Mouse (Mus musculus) bone marrow macrophage, adult 2 months (primary cell): Measurements from ENCODE around the gene Mpo. TPM values are rescaled to one million over a fixed set of nuclear protein-coding genes. Genes with fewer than 3 reads are reported as not detected.

Experiments
- H3K27ac ChIP-seq: 2 replicates; pipeline ENCODE4 v1.5.1; 2012; ENCODE audit warnings: low read depth, low read length; ENCODE audit not compliant: insufficient read depth
- H3K4me1 ChIP-seq: 2 replicates; pipeline ENCODE4 v1.6.1; 2012; ENCODE audit warnings: low read length; ENCODE audit not compliant: control insufficient read depth, insufficient read depth
- H3K4me3 ChIP-seq: 2 replicates; pipeline ENCODE4 v1.5.1; 2012; ENCODE audit warnings: mild to moderate bottlenecking, low read length, moderate library complexity; ENCODE audit not compliant: insufficient read depth
- CTCF ChIP-seq: IDR thresholded peaks from 2 replicates; pipeline ENCODE4 v1.5.1; 2012; ENCODE audit warnings: low read depth, mild to moderate bottlenecking, low read length, moderate library complexity
- POLR2A ChIP-seq: IDR thresholded peaks from 2 replicates; pipeline ENCODE4 v1.6.1; 2012; ENCODE audit warnings: mild to moderate bottlenecking, low read depth, low read length, borderline replicate concordance
- polyA plus RNA-seq: library from polyadenylated mRNA; stranded (reverse); fragments of >200 nt; gene quantifications from 2 replicates; pipeline ENCODE4 v1.2.4, GENCODE M21; 2012; ENCODE audit not compliant: missing spikeins, insufficient read depth, insufficient read length

Mpo gene
- polyA plus RNA-seq, 1 experiment: 1.1 TPM

- Histone ChIP-seq H3K4me1 (peaks cover 6% of the 10 kb centered on the region), H3K27ac (no peak overlapping the region), H3K4me3 (no peak overlapping the region)
- no peak for TF ChIP-seq CTCF
These were observed 30.5 kb upstream of the Mpo start for GRCm38 (mm10) chr11:87762702-87763385.

GRCm38 (mm10) chr11:87763511-87763987, 29.8 kb upstream of the Mpo start:
- H3K4me1 ChIP-seq: peaks cover under 1% of the 10 kb centered on the region
- TF ChIP-seq POLR2A (no peak), CTCF (no peak)
- H3K4me3 ChIP-seq: no peak overlapping the region

GRCm38 (mm10) chr11:87763988-87764876, 29.1 kb upstream of the Mpo start:
- no peaks in the 10 kb centered on the region for H3K4me1 ChIP-seq
- H3K27ac ChIP-seq: no peak overlapping the region
- TF ChIP-seq POLR2A (no peak), CTCF (no peak)
- no peak overlapping the region for H3K4me3 ChIP-seq

More at GRCm38 (mm10) chr11:87763511-87763987, 29.8 kb upstream of the Mpo start:
- no peak overlapping the region for H3K27ac ChIP-seq

- TF ChIP-seq CTCF: no peak
- TF ChIP-seq POLR2A: no peak
- H3K27ac ChIP-seq: no peak overlapping the region
These were observed 24.6 kb upstream of the Mpo start for GRCm38 (mm10) chr11:87768745-87769144.

GRCm38 (mm10) chr11:87770989-87771388, 22.4 kb upstream of the Mpo start:
- Histone ChIP-seq H3K4me1 (no peaks in the 10 kb centered on the region), H3K4me3 (no peak overlapping the region), H3K27ac (no peak overlapping the region)
- TF ChIP-seq CTCF (peak; percentile 93), POLR2A (no peak)

More at GRCm38 (mm10) chr11:87768745-87769144, 24.6 kb upstream of the Mpo start:
- H3K4me1 ChIP-seq: no peaks in the 10 kb centered on the region
- H3K4me3 ChIP-seq: no peak overlapping the region

GRCm38 (mm10) chr11:87772354-87772753, 21.0 kb upstream of the Mpo start:
- Histone ChIP-seq H3K4me1 (no peaks in the 10 kb centered on the region), H3K27ac (no peak overlapping the region), H3K4me3 (no peak overlapping the region)
- TF ChIP-seq POLR2A (no peak), CTCF (no peak)

- Histone ChIP-seq H3K27ac (no peak overlapping the region), H3K4me1 (0 out of 2 replicates have a peak, but pooled peaks cover 2% of the 10 kb centered on the region), H3K4me3 (no peak overlapping the region)
- TF ChIP-seq POLR2A (no peak), CTCF (no peak)
These were observed 15.1 kb upstream of the Mpo start for GRCm38 (mm10) chr11:87778100-87778765.

- H3K4me3 ChIP-seq: no peak overlapping the region
- H3K27ac ChIP-seq: no peak overlapping the region
- H3K4me1 ChIP-seq: 0 out of 2 replicates have a peak, but pooled peaks cover 2% of the 10 kb centered on the region
- TF ChIP-seq CTCF (no peak), POLR2A (no peak)
These were observed 14.5 kb upstream of the Mpo start for GRCm38 (mm10) chr11:87778915-87779314.

- 0 out of 2 replicates have a peak, but pooled peaks cover 2% of the 10 kb centered on the region for H3K4me1 ChIP-seq
- H3K4me3 ChIP-seq: no peak overlapping the region
- TF ChIP-seq CTCF: no peak
- no peak overlapping the region for H3K27ac ChIP-seq
These were observed 14.0 kb upstream of the Mpo start for GRCm38 (mm10) chr11:87779392-87779791.
